Mouse (Mus musculus) layer of hippocampus, adult 2 months (tissue): ENCODE measurements at regions not wholly inside any gene's neighbourhood (a gene's known extent, or its start where the extent isn't known, plus 50 kb on each side); places are given as distances from the start of the nearest gene placed in this dataset.

Source experiments
- DNase-seq, 2 experiments: peaks; one replicate each; pipeline ENCODE4 v3.0.0; 2022; ENCODE audit warnings: low spot score in 2 of 2
- H3K27ac ChIP-seq: fragments of 200-600 bp; 2 replicates; pipeline ENCODE4 v1.8.1; 2022
- H3K4me3 ChIP-seq: fragments of 200-600 bp; 2 replicates; pipeline ENCODE4 v1.8.1; 2022; ENCODE audit warnings: mild to moderate bottlenecking
- CTCF ChIP-seq: fragments of 200-600 bp; conservative IDR thresholded peaks from 2 replicates; pipeline ENCODE4 v1.8.1; 2022; ENCODE audit warnings: antibody characterized with exemption, mild to moderate bottlenecking, moderate library complexity

DNA sequence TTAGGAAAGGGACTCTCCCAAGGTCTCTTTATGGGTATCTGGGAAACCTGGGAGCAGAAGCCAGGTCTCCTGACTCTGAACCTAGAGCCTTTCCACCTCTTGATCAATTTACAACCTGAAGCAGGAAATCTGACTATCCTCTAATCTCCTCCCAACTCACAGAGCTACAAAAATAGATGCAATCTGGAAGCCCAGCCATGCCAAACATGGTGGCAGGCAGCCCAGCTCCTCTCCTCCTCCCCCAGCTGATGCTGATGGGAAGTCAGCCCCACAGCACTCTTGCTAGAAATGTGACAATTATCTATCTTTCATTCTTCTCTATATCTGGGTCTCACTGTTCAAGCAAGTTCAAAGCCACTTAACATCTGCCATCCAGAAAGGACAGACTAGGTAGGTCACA, 233.5 kb downstream of the Sec61b start:
- no peak for TF ChIP-seq CTCF
- H3K4me3 ChIP-seq = no peak overlapping the region
- H3K27ac ChIP-seq = peak overlapping the region; percentile 84
- peak; percentile 89 to 93 for DNase-seq

DNA sequence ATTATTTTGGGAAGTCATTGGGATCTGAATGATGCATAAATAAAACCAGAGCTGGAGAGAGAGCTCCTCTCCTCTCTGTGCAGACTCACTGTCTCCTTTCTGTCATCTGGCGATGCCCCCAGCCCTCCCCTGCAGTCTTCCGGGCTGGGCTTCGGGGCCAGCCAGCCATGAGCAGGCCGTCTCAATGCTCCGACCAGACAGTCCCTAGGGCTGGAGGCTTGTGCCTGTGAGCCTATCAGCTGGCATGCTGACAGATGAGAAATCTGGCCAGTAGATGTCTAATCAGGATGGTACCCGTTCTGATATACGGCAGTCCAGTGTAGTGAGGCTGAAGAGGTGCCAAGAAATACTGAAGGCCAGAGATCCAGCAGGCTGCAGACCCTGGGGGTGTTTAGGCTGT, 238.9 kb downstream of the Sec61b start:
- DNase-seq = no peak
- no peak for TF ChIP-seq CTCF
- no peak overlapping the region for H3K4me3 ChIP-seq
- no peak overlapping the region for H3K27ac ChIP-seq

DNA sequence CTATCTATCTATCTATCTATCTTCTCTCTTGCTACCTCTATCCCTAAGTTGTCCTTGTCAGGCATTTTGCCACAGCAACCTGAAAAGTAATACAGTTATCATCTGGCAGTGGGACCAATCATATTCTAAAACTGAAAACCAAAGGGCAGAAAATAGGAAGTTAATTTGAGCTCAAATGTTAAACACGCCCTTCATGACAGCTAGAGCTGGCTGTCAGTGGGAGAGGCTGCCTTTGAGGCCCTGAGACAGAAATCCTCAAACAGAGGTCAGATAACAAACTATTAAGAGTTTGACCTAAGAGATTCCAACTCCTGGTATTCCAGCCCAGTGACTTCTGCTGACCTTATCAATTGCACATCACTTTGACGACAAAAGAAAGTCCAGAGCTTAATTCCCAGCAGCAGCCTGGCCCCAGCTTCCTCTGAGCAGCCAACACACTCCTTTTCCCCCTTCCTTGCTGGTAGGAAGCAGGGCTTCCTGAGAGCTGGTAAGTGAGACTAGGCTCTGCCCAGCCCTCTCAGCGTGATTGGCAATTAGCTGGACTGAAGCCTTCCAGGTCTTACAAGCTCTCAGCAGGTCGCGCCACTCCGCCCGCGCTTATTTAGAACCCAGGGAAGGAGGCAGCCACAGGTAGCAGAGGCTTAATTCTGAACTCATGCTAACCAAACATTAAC, 250.0 kb downstream of the Sec61b start:
- H3K4me3 ChIP-seq = no peak overlapping the region
- H3K27ac ChIP-seq = no peak overlapping the region
- no peak for TF ChIP-seq CTCF
- no peak for DNase-seq

DNA sequence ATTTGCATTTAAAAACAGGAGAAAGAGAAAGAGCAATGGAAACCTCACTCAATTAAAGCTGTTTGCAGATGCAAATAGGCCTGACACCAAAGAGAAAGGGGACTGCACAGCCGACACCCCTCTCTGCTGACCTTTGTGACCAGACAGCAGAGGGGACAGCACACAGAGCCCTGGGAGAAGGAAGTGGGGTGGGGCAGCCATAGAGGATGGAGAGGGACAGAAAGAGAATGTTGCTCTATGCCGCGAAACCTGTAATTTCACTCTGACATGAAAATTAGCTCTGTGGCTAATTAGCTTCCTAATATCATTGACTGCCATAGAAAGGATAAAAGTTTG, 250.5 kb downstream of the Sec61b start:
- H3K27ac ChIP-seq = no peak overlapping the region
- TF ChIP-seq CTCF = no peak
- no peak for DNase-seq
- no peak overlapping the region for H3K4me3 ChIP-seq

GRCm38 (mm10) chr4:47746498-47747190, 272.2 kb downstream of the Sec61b start:
- Histone ChIP-seq H3K4me3 (no peak overlapping the region), H3K27ac (no peak overlapping the region)
- no peak for TF ChIP-seq CTCF
- DNase-seq = no peak

DNA sequence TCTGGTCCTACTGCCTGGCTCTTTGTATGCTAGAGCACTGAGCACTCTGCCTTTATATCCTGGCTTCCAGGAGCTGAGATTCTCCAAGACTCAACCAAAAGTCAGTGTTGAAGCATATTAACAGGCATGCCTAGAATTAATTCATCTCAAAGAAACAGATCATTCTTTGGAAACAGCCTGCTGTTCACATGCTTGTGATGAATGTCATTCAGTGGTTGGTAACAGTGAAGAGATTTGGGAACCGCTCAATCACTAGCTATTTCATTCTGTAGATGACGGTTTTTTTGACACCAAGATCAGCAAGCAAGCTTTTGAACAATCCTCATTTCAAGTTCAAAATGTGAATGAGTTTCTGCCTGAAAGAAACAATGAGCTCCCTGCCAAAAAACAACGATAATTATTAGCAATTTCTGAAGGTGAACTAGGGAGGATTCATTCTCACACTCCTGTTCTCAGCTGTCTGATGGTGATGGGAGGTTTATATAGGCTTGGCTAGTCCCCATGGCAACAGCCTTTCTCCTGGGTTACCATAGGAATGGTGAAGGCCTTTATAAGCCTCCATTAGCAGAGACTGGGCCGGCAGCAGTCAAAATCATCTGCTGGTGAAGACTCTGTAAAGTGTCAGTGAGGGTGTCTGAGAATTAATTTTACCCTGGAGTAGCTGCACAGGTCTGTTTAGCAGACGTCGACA, 272.6 kb upstream of the Nr4a3 start:
- no peak for TF ChIP-seq CTCF
- Histone ChIP-seq H3K27ac (peak overlapping the region; percentile 55; the same call in 1 of the 2 replicates), H3K4me3 (no peak overlapping the region)
- peak; percentile 11 to 18 for DNase-seq

DNA sequence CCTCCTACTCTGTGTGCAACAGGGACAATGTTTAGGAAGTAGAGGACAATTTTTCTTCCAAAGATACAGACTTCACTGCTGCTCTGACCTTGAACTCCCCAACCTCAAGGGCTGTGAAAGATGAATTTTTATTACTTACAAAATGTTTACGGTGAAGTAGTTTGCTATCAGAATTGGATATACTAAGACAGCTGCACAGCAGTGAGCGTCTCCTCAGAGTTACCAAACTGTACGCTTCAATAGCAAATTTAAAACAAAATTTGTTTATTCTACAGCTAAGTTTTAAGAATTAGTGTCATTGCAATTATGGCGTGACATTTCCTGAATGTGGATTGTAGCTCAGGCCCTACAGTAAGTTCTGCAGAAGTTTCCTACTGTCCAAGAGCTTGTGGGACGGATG, 270.3 kb upstream of the Nr4a3 start:
- no peak for DNase-seq
- no peak overlapping the region for H3K27ac ChIP-seq
- no peak overlapping the region for H3K4me3 ChIP-seq
- TF ChIP-seq CTCF = no peak

DNA sequence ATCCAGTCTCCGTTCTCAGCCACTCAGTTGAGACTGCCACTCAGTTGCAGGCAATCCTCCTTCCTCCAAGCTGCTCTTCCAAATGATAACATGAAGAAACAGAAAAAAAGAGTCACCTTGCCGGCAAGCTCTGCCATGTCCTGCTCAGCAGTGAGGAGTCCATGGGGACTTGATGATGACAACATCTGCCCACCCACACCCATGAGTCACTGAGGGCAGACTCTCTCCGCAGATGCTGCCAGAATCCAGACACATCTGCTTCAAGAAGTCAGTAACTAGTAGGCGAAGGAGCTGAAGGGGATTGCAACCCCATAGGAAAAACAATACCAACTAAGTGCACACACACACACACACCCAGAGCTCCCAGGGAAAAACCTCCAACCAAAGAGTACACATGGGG, 263.9 kb upstream of the Nr4a3 start:
- Histone ChIP-seq H3K4me3 (no peak overlapping the region), H3K27ac (no peak overlapping the region)
- no peak for DNase-seq
- no peak for TF ChIP-seq CTCF

- Histone ChIP-seq H3K27ac (no peak overlapping the region), H3K4me3 (no peak overlapping the region)
- no peak for DNase-seq
- TF ChIP-seq CTCF = no peak
Observed at GRCm38 (mm10) chr4:47796977-47797376, 248.0 kb upstream of the Nr4a3 start.

- TF ChIP-seq CTCF = no peak
- no peak for DNase-seq
- Histone ChIP-seq H3K27ac (no peak overlapping the region), H3K4me3 (no peak overlapping the region)
Observed at GRCm38 (mm10) chr4:47799165-47799564, 245.8 kb upstream of the Nr4a3 start.

GRCm38 (mm10) chr4:47803111-47803510, 241.8 kb upstream of the Nr4a3 start:
- no peak overlapping the region for H3K27ac ChIP-seq
- H3K4me3 ChIP-seq = no peak overlapping the region
- no peak for DNase-seq
- no peak for TF ChIP-seq CTCF

DNA sequence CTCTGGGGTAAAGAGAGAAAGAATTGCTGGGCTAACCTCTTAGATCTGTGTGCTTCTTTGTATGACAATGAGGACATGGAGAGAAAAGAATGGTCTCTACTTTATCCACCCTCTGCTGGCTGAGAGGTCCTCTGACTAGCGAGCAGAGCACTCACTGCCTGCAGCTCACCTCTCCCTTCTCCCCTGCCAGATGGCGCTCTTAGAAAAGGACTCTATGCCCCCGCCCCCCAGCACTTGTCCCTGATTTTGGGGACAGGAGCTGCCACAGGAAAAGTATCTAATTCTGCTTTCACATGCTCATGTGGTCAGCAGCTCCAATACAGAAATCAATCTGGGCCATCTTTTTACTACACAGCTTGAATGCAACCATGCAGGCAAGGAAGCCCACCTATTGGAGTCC, 237.1 kb upstream of the Nr4a3 start:
- DNase-seq = no peak
- TF ChIP-seq CTCF = peak; percentile 56
- no peak overlapping the region for H3K4me3 ChIP-seq
- H3K27ac ChIP-seq = no peak overlapping the region

DNA sequence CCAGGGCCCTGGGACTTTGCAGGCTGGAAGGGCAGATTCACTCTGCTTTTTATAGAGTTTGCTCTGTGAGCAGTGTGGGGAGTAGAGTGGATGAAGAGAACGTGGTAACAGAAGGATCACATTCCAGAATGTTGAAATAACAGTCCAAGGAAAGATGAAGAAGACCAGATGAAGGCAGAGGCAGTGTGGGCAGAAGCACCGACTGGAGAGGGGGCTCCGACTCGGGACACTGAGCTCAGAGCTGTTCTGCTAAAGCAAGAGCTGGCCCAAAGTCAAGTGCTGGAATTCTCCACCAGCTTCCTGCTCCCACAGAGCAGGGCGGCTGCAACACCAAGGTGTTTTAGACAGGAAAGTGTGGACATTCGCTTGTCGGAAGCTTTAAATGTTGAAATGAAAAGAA, 230.9 kb upstream of the Nr4a3 start:
- Histone ChIP-seq H3K4me3 (no peak overlapping the region), H3K27ac (0 out of 2 replicates have a peak overlapping the region, but pooled peaks have one; percentile 36)
- peak in 1 of 2 experiments; percentile 40 for DNase-seq
- no peak for TF ChIP-seq CTCF
